Mouse (Mus musculus) midbrain, postnatal 0 days (tissue): ENCODE measurements at regions not wholly inside any gene's neighbourhood (a gene's known extent, or its start where the extent isn't known, plus 50 kb on each side); places are given as distances from the start of the nearest gene placed in this dataset.

Experiments used
- ATAC-seq: fragments of 200-750 bp; cut with Nextera tagmentation; 2 replicates; pipeline ENCODE4 v1.8.0; 2017; ENCODE audit warnings: moderate number of reproducible peaks, mild to moderate bottlenecking, moderate TSS enrichment, moderate library complexity; ENCODE audit not compliant: low FRiP score
- DNase-seq: peaks from one replicate; pipeline ENCODE4 v3.0.0-alpha.2; 2015; ENCODE audit warnings: low spot score
- H3K27ac ChIP-seq: fragments of 300-500 bp; sonication (generic); 2 replicates; pipeline ENCODE4 v1.5.1; 2014; ENCODE audit warnings: low read depth, mild to moderate bottlenecking, low read length, mixed read lengths
- H3K27me3 ChIP-seq: fragments of 300-500 bp; sonication (generic); 2 replicates; pipeline ENCODE4 v1.6.1; 2014; ENCODE audit warnings: low read length, control low read depth, mixed read lengths; ENCODE audit not compliant: insufficient read depth
- H3K36me3 ChIP-seq: fragments of 300-500 bp; sonication (generic); 2 replicates; pipeline ENCODE4 v1.6.1; 2014; ENCODE audit warnings: low read length, control low read depth, mixed read lengths; ENCODE audit not compliant: insufficient read depth
- H3K4me1 ChIP-seq: fragments of 300-500 bp; sonication (generic); 2 replicates; pipeline ENCODE4 v1.6.1; 2014; ENCODE audit warnings: mild to moderate bottlenecking, control low read depth, antibody characterized with exemption, low read length, mixed read lengths; ENCODE audit not compliant: insufficient read depth
- H3K4me2 ChIP-seq: fragments of 300-500 bp; sonication (generic); 2 replicates; pipeline ENCODE4 v1.6.1; 2014; ENCODE audit warnings: low read depth, mild to moderate bottlenecking, low read length, mixed read lengths; ENCODE audit not compliant: poor library complexity, severe bottlenecking
- H3K4me3 ChIP-seq: fragments of 300-500 bp; sonication (generic); 2 replicates; pipeline ENCODE4 v1.5.1; 2014; ENCODE audit warnings: low read depth, mild to moderate bottlenecking, low read length, moderate library complexity
- H3K9ac ChIP-seq: fragments of 300-500 bp; sonication (generic); replicated peaks from 2 replicates; pipeline ENCODE4 v1.6.1; 2014; ENCODE audit warnings: mild to moderate bottlenecking, low read length, moderate library complexity, mixed read lengths; ENCODE audit not compliant: poor library complexity, severe bottlenecking
- H3K9me3 ChIP-seq: fragments of 300-500 bp; sonication (generic); 2 replicates; pipeline ENCODE4 v1.6.1; 2016; ENCODE audit warnings: low read length, control low read depth
- CTCF ChIP-seq: IDR thresholded peaks from 2 replicates; pipeline ENCODE4 v1.5.1; 2016; ENCODE audit warnings: antibody characterized with exemption, mild to moderate bottlenecking
- WGBS: fragments of 180-500 bp; shearing (Covaris S2); extraction: QIAGEN DNeasy Blood & Tissue Kit; methylation state at CpG from one replicate; pipeline ENCODE4 v1.1.7; 2014; 5-methylcytosine and 5-hydroxymethylcytosine counted together

DNA sequence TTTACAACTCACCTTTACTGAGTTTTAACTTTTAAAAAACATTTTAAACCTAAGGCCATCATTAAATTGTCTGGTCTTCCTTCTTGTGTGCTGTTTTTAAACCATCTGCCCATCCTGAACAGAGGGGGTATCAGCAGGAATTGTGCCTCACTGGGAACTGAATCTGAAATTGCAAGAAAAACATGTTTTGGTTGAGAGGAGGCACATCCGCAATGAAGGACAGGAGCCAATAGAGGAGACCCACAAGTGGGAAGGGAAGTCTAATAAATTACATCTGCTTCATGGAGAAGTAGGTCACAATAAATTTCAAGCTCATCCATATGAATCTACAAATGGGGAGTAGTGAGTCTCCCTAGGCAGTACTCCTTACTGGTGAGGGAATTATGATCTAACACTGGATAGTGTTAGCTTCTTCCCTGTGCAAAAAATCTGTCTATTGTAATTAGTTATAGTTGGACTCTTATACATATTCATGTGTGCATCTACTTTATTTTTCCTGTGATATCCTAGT, 675.5 kb upstream of the Tpk1 start:
- ATAC-seq: no peak
- H3K36me3 ChIP-seq: no peaks in the 10 kb centered on the region
- H3K27ac ChIP-seq: no peak overlapping the region
- 86% methylated on average over 1 of the region's 1 CpGs for WGBS
- no peaks in the 10 kb centered on the region for H3K9me3 ChIP-seq
- DNase-seq: no peak
- no peak overlapping the region for H3K4me2 ChIP-seq
- no peak overlapping the region for H3K4me3 ChIP-seq
- no peak for TF ChIP-seq CTCF
- H3K27me3 ChIP-seq: no peaks in the 10 kb centered on the region
- no peaks in the 10 kb centered on the region for H3K4me1 ChIP-seq
- no peak overlapping the region for H3K9ac ChIP-seq

DNA sequence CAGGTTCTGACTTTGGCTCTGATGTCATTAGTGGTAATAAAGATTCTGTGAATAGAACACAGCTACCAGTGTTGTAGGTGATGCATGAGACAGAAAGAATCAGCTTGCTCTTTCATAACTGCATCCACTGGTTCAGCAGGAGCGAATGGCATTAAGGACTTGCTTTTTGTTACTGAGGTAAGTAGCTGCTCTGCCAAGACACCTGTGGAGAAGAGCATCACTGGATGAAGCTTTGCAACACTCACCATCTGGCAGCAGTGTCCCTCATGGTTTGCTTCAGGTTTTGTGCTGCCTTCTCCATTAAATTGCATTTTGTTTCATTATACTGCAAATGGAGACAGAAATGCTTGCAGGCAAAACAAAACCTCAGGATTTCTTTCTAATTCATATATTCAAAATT, 631.3 kb upstream of the Tpk1 start:
- Histone ChIP-seq H3K36me3 (no peaks in the 10 kb centered on the region), H3K4me1 (no peaks in the 10 kb centered on the region), H3K4me2 (no peak overlapping the region), H3K4me3 (no peak overlapping the region), H3K9me3 (no peaks in the 10 kb centered on the region), H3K9ac (no peak overlapping the region), H3K27ac (no peak overlapping the region), H3K27me3 (no peaks in the 10 kb centered on the region)
- ATAC-seq (no peak), DNase-seq (peak; percentile 81)
- 60% methylated on average over 1 of the region's 1 CpGs for WGBS
- TF ChIP-seq CTCF: no peak
